Mouse (Mus musculus): ENCODE measurements around the gene Epb42. TPM values are rescaled to one million over a fixed set of nuclear protein-coding genes. Genes with fewer than 3 reads are reported as not detected.

Epb42 gene
- total RNA-seq, 4 experiments from 2014 or later = 0.58 TPM; not detected in 3

Small RNA genes within 50 kb of the gene (microRNA-seq; reads per million reads assigned to microRNA genes)
- 0 reads per million in 2 experiments for gene Gm44325

Other genes with a start within 250 kb of the Epb42 start
- 10 to 100 TPM; 16.9 to 36.8 (median 26.0) TPM for gene Cdan1, start 186.9 kb downstream of the Epb42 start, total RNA-seq (2022)
- 10 to 100 TPM; 12.5 to 21.0 (median 16.8) TPM for gene Ttbk2, start 186.5 kb downstream of the Epb42 start, total RNA-seq (2022)
- 10 to 100 TPM; 32.3 to 48.7 (median 42.6) TPM for gene Ubr1, start 66.4 kb downstream of the Epb42 start, total RNA-seq (2022)
- gene Tmem62, start 60.1 kb downstream of the Epb42 start, total RNA-seq (2022) = 10 to 100 TPM in 3 of 4 experiments, 1 to 10 TPM in 1; 9.7 to 25.4 (median 21.2) TPM
- gene Ccndbp1, start 28.7 kb downstream of the Epb42 start, total RNA-seq (2022) = 10 to 100 TPM; 51.5 to 62.7 (median 55.9) TPM
- under 1 TPM in 2 of 4 experiments, not detected in 2; 0.12 TPM for gene Tgm5, start 48.8 kb upstream of the Epb42 start, total RNA-seq (2022)
- under 1 TPM in 1 of 4 experiments, not detected in 3; 0.31 TPM for gene Tgm7, start 72.7 kb upstream of the Epb42 start, total RNA-seq (2022)
- gene Adal, start 103.4 kb upstream of the Epb42 start, total RNA-seq (2022) = 10 to 100 TPM; 20.0 to 26.3 (median 25.4) TPM
- gene Lcmt2, start 103.6 kb upstream of the Epb42 start, total RNA-seq (2022) = 10 to 100 TPM in 3 of 4 experiments, 1 to 10 TPM in 1; 9.3 to 11.4 (median 11.2) TPM
- 10 to 100 TPM; 43.8 to 53.2 (median 44.6) TPM for gene Tubgcp4, start 133.6 kb upstream of the Epb42 start, total RNA-seq (2022)
- gene Zscan29, start 134.1 kb upstream of the Epb42 start, total RNA-seq (2022) = 10 to 100 TPM; 16.8 to 19.6 (median 18.6) TPM
- 100 to 1,000 TPM in 1 of 4 experiments, 10 to 100 TPM in 3; 81.3 to 124 (median 91.5) TPM for gene Trp53bp1, start 234.3 kb upstream of the Epb42 start, total RNA-seq (2022)

Data from adrenal gland, adult 8-10 months (tissue).